Mouse (Mus musculus) E14TG2a.4 (cell line): Measurements from ENCODE around the gene Ephb2.

Source experiments
- CTCF ChIP-seq: conservative IDR thresholded peaks from 2 replicates; pipeline ENCODE4 v1.5.1; 2014; ENCODE audit warnings: low read length
- NANOG ChIP-seq: IDR thresholded peaks from 2 replicates; pipeline ENCODE4 v1.6.1; 2014; ENCODE audit warnings: borderline replicate concordance, low read length, mixed read lengths

GRCm38 (mm10) chr4:136780201-136780895, 55.4 kb downstream of the Ephb2 start:
- TF ChIP-seq CTCF (no peak), NANOG (no peak)
